Comparison of ENCODE assay signal across 24 mouse cellular contexts in genomic region chr7:98312185-98312920, GRCm38 (mm10). TPM values are rescaled to one million over a fixed set of nuclear protein-coding genes. Genes with fewer than 3 reads are reported as not detected.
DNase-seq lines count a peak whose midpoint lies in the region; ATAC-seq and TF ChIP-seq lines count a peak whose summit lies in the region.
"Had no signal": no experiment of that assay in that cellular context is flagged by ENCODE, and none has a peak within 500 bp of the region (broad histone marks: within the 10 kb centered on the region; RNA-seq: fewer than 3 reads in every experiment).

No protein-coding gene starts in this region.

- H3K4me1 ChIP-seq in liver, adult 2 months (ENCODE audit: control insufficient read depth, insufficient read depth, low read length): peaks cover 9% of the 10 kb centered on the region
- peaks cover 13% of the 10 kb centered on the region for H3K4me1 ChIP-seq in liver, postnatal 0 days (ENCODE audit: insufficient read depth)
- H3K4me1 ChIP-seq in lung, postnatal 0 days (ENCODE audit: insufficient read depth, low read depth, low read length): peaks cover 6% of the 10 kb centered on the region; the same call in 1 of the 2 replicates

- H3K36me3 ChIP-seq in liver, adult 2 months (ENCODE audit: control insufficient read depth, insufficient read depth, low read length): no peaks in the 10 kb centered on the region
- no peaks in the 10 kb centered on the region for H3K36me3 ChIP-seq in liver, postnatal 0 days (replicated peaks; ENCODE audit: insufficient read depth, low read length)
- no peaks in the 10 kb centered on the region for H3K36me3 ChIP-seq in lung, postnatal 0 days (ENCODE audit: insufficient read depth, low read length)
- H3K36me3 ChIP-seq: embryonic facial prominence, embryonic 15.5 days; forebrain, embryonic 10.5 days; heart, embryonic 10.5 days; hindbrain, embryonic 13.5 days had no signal

- no peak for TF ChIP-seq POLR2A in liver, adult 2 months (IDR thresholded peaks at IDR 0.05; ENCODE audit: extremely low read depth, insufficient read depth, low read length)

- WGBS in liver, adult 2 months: 60% methylated on average over 4 of the region's 4 CpGs
- 64% methylated on average over 4 of the region's 4 CpGs for WGBS in liver, postnatal 0 days (ENCODE audit: insufficient replicate concordance)
- WGBS in lung, postnatal 0 days: 38% methylated on average over 4 of the region's 4 CpGs

- no peak overlapping the region for H3K9ac ChIP-seq in liver, adult 2 months (ENCODE audit: low read depth, low read length)
- no peak overlapping the region for H3K9ac ChIP-seq in liver, postnatal 0 days (replicated peaks)
- H3K9ac ChIP-seq in lung, postnatal 0 days (replicated peaks; ENCODE audit: low read depth): no peak overlapping the region
- H3K9ac ChIP-seq: embryonic facial prominence, embryonic 15.5 days; hindbrain, embryonic 13.5 days had no signal

- H3K79me2 ChIP-seq in liver, adult 2 months (ENCODE audit: control insufficient read depth, insufficient read depth, low read length): no peaks in the 10 kb centered on the region

- no peak overlapping the region for H3K4me2 ChIP-seq in liver, postnatal 0 days (ENCODE audit: low read depth, low read length)
- no peak overlapping the region for H3K4me2 ChIP-seq in lung, postnatal 0 days (replicated peaks; ENCODE audit: low read depth, low read length)
- H3K4me2 ChIP-seq: embryonic facial prominence, embryonic 15.5 days; hindbrain, embryonic 13.5 days had no signal

- TF ChIP-seq CTCF in liver, adult 2 months (IDR thresholded peaks at IDR 0.05; ENCODE audit: low read depth, low read length): no peak
- no peak for TF ChIP-seq CTCF in liver, postnatal 0 days (IDR thresholded peaks at IDR 0.05; ENCODE audit: low read depth)
- peak; percentile 13; the same call in 1 of the 2 replicates for TF ChIP-seq CTCF in lung, postnatal 0 days (IDR thresholded peaks at IDR 0.05)

- no peaks in the 10 kb centered on the region for H3K27me3 ChIP-seq in liver, adult 2 months (ENCODE audit: control insufficient read depth, insufficient read depth, low read length)
- H3K27me3 ChIP-seq in liver, postnatal 0 days (ENCODE audit: insufficient read depth, low read length): no peaks in the 10 kb centered on the region
- H3K27me3 ChIP-seq in lung, postnatal 0 days (replicated peaks; ENCODE audit: insufficient read depth, low read length): no peaks in the 10 kb centered on the region
- H3K27me3 ChIP-seq: embryonic facial prominence, embryonic 15.5 days had no signal

- TF ChIP-seq EP300 in liver, postnatal 0 days (IDR thresholded peaks at IDR 0.05; ENCODE audit: low read depth): no peak
- TF ChIP-seq EP300 in lung, postnatal 0 days (IDR thresholded peaks at IDR 0.05): no peak; the same call in 1 of the 2 replicates

- no peaks in the 10 kb centered on the region for H3K9me3 ChIP-seq in liver, postnatal 0 days (ENCODE audit: low read length)
- H3K9me3 ChIP-seq in lung, postnatal 0 days (ENCODE audit: low read length): no peaks in the 10 kb centered on the region
- H3K9me3 ChIP-seq: embryonic facial prominence, embryonic 15.5 days; forebrain, embryonic 10.5 days; heart, embryonic 10.5 days; hindbrain, embryonic 13.5 days had no signal

- no peak overlapping the region for H3K4me3 ChIP-seq in liver, adult 2 months (ENCODE audit: insufficient read depth, low read depth, low read length)
- H3K4me3 ChIP-seq in liver, postnatal 0 days (ENCODE audit: low read depth, low read length): no peak overlapping the region
- no peak overlapping the region for H3K4me3 ChIP-seq in lung, postnatal 0 days (ENCODE audit: low read depth, low read length)
- H3K4me3 ChIP-seq: embryonic facial prominence, embryonic 15.5 days; erythroblast, embryonic 14.5 days; forebrain, embryonic 10.5 days; gastrocnemius, adult 2 months; heart, embryonic 10.5 days; hindbrain, embryonic 13.5 days had no signal

- H3K27ac ChIP-seq in liver, adult 2 months (replicated peaks; ENCODE audit: insufficient read depth, low read depth, low read length): no peak overlapping the region
- H3K27ac ChIP-seq in liver, postnatal 0 days (ENCODE audit: low read depth): no peak overlapping the region
- H3K27ac ChIP-seq in lung, postnatal 0 days (ENCODE audit: low read length): no peak overlapping the region
- H3K27ac ChIP-seq: embryonic facial prominence, embryonic 15.5 days; forebrain, embryonic 10.5 days; gastrocnemius, adult 2 months; heart, embryonic 10.5 days; hindbrain, embryonic 13.5 days had no signal

- intact Hi-C loops in left cerebral cortex, postnatal 25 days (cut with DNase I): no loop called here

- DNase-seq in liver, adult 2 months (ENCODE audit: extremely low read depth, low read depth, low spot score): peak; percentile 36
- DNase-seq in liver, postnatal 0 days: no peak
- peak; percentile 59 for DNase-seq in urinary bladder, postnatal 14 days (ENCODE audit: low spot score)
- DNase-seq in urinary bladder, postnatal 10 days (ENCODE audit: low spot score): no peak
- peak; percentile 73 for DNase-seq in lung, postnatal 0 days (ENCODE audit: low spot score)
- no peak for DNase-seq in left cerebral cortex, postnatal 25 days (ENCODE audit: low spot score in 2 of 2)
- DNase-seq: adrenal gland, adult 8-10 months; cerebellum, adult 11 months; cerebellum, adult 8-10 months; cerebellum, postnatal 14 days; embryo, embryonic 11 days; gastrocnemius, adult 2 months; gastrocnemius, postnatal 25 days; heart, adult 18-20 months; heart, postnatal 10 days had no signal

- no peak for ATAC-seq in liver, postnatal 0 days
- ATAC-seq in lung, postnatal 0 days: no peak
- no peak for ATAC-seq in granulocyte monocyte progenitor cell, adult 5-6 weeks (replicated peaks; ENCODE audit: poor library complexity, severe bottlenecking)
- ATAC-seq: forebrain, embryonic 14.5 days had no signal

RNA-seq across cellular contexts. Expression of gene Acer3, which starts 8.7 kb away (rescaled TPM):
- total RNA-seq in liver, adult 2 months (2014; rRNA removed): 16.8 and 19.7 TPM in 2 replicates
- polyA plus RNA-seq in liver, adult 2 months (2012; rRNA removed): 7.4 and 12.2 TPM in 2 replicates
- polyA plus RNA-seq in liver, postnatal 0 days (2015; fragmentation: Nextera tagmentation; extraction: Ambion mirVana): 18.7 and 19.4 TPM in 2 replicates
- polyA plus RNA-seq in lung, postnatal 0 days (2015; fragmentation: Nextera tagmentation; extraction: Ambion mirVana): 33.1 and 43.4 TPM in 2 replicates
- 10 to 100 TPM; 20.0 to 26.1 TPM for total RNA-seq in left cerebral cortex, postnatal 25 days (2021)
- 42.7 and 49.6 TPM in 2 replicates for total RNA-seq in granulocyte monocyte progenitor cell, adult 5-6 weeks (2014; fragmentation: Nextera tagmentation)
- 42.1 and 48.8 TPM in 2 replicates for total RNA-seq in granulocyte monocyte progenitor cell, adult 5-6 weeks (2017)

RNA-seq across cellular contexts. Expression of gene Tsku, which starts 48.8 kb away (rescaled TPM):
- total RNA-seq in liver, adult 2 months (2014; rRNA removed): 10.1 and 15.4 TPM in 2 replicates
- polyA plus RNA-seq in liver, adult 2 months (2012; rRNA removed): 57.1 and 103 TPM in 2 replicates
- polyA plus RNA-seq in liver, postnatal 0 days (2015; fragmentation: Nextera tagmentation; extraction: Ambion mirVana): 8.3 and 18.9 TPM in 2 replicates
- 8.6 and 9.1 TPM in 2 replicates for polyA plus RNA-seq in lung, postnatal 0 days (2015; fragmentation: Nextera tagmentation; extraction: Ambion mirVana)
- total RNA-seq in left cerebral cortex, postnatal 25 days (2021): 1 to 10 TPM; 2.1 to 2.7 TPM
- 0.43 TPM in 1 of 2 replicates, not detected in the other for total RNA-seq in granulocyte monocyte progenitor cell, adult 5-6 weeks (2014; fragmentation: Nextera tagmentation)
- total RNA-seq in granulocyte monocyte progenitor cell, adult 5-6 weeks (2017): not detected in 2 replicates
- total RNA-seq: common myeloid progenitor, adult 5-6 weeks; hematopoietic stem cell, adult 5-6 weeks had no signal
- polyA plus RNA-seq: erythroblast, embryonic 14.5 days had no signal

Comparison
In these comparisons a context has a peak if more than half of its experiments do, and no peak if none do; other contexts are left out.
1. DNase-seq: peak in liver, adult 2 months (single experiment), urinary bladder, postnatal 14 days (single experiment) and lung, postnatal 0 days (single experiment); none in liver, postnatal 0 days (single experiment), urinary bladder, postnatal 10 days (single experiment) and left cerebral cortex, postnatal 25 days (0 of 2).